Comparison of ENCODE assay signal across 16 mouse cellular contexts in genomic region chr4:138130149-138130548, GRCm38 (mm10).
DNase-seq lines count a peak whose midpoint lies in the region; ATAC-seq and TF ChIP-seq lines count a peak whose summit lies in the region.
"Had no signal": no experiment of that assay in that cellular context is flagged by ENCODE, and none has a peak within 500 bp of the region (broad histone marks: within the 10 kb centered on the region; RNA-seq: fewer than 3 reads in every experiment).

No protein-coding gene starts in this region.

- H3K4me2 ChIP-seq in lung, embryonic 14.5 days: no peak overlapping the region
- H3K4me2 ChIP-seq: embryonic facial prominence, embryonic 13.5 days; forebrain, embryonic 12.5 days; heart, embryonic 13.5 days; hindbrain, embryonic 15.5 days had no signal

- H3K4me3 ChIP-seq in gastrocnemius, adult 2 months: no peak overlapping the region
- H3K4me3 ChIP-seq in lung, embryonic 14.5 days (ENCODE audit: low read depth, low read length): no peak overlapping the region
- H3K4me3 ChIP-seq: embryonic facial prominence, embryonic 13.5 days; forebrain, embryonic 12.5 days; heart, embryonic 13.5 days; hindbrain, embryonic 15.5 days; megakaryocyte, embryonic 14.5 days; myocyte had no signal

- no peaks in the 10 kb centered on the region for H3K4me1 ChIP-seq in lung, embryonic 14.5 days (ENCODE audit: insufficient read depth)
- H3K4me1 ChIP-seq: embryonic facial prominence, embryonic 13.5 days had no signal

- H3K27me3 ChIP-seq in lung, embryonic 14.5 days (ENCODE audit: insufficient read depth, low read length): no peaks in the 10 kb centered on the region
- H3K27me3 ChIP-seq: embryonic facial prominence, embryonic 13.5 days; forebrain, embryonic 12.5 days; heart, embryonic 13.5 days; hindbrain, embryonic 15.5 days; megakaryocyte, embryonic 14.5 days had no signal

- ATAC-seq in lung, embryonic 14.5 days (ENCODE audit: insufficient read depth): no peak

- peak; percentile 28; the same call in 1 of the 2 replicates for TF ChIP-seq CTCF in gastrocnemius, adult 2 months (IDR thresholded peaks at IDR 0.05)
- TF ChIP-seq CTCF in lung, embryonic 14.5 days (IDR thresholded peaks at IDR 0.05; ENCODE audit: low read depth): peak; percentile 27

- intact Hi-C loops in gastrocnemius, adult 2 months (cut with DNase I): no loop called here

- no peaks in the 10 kb centered on the region for H3K9me3 ChIP-seq in lung, embryonic 14.5 days (ENCODE audit: low read depth, low read length)
- H3K9me3 ChIP-seq: embryonic facial prominence, embryonic 13.5 days; forebrain, embryonic 12.5 days; heart, embryonic 13.5 days; hindbrain, embryonic 15.5 days; megakaryocyte, embryonic 14.5 days had no signal

- no peak for DNase-seq in gastrocnemius, adult 2 months
- DNase-seq in gastrocnemius, postnatal 25 days: no peak
- DNase-seq in lung, embryonic 14.5 days: peak; percentile 35
- no peak for DNase-seq in lung, adult 18-20 months
- peak; percentile 85 for DNase-seq in 416B (ENCODE audit: low read depth)
- peak; percentile 35 for DNase-seq in brain, adult 2 months (ENCODE audit: low read depth, low spot score)
- DNase-seq in embryo, embryonic 9.5 days (ENCODE audit: extremely low spot score): no peak
- DNase-seq in cerebellum, adult 11-12 months: no peak
- DNase-seq: cerebellum, adult 18-20 months; kidney, postnatal 10 days had no signal

- H3K27ac ChIP-seq in gastrocnemius, adult 2 months: no peak overlapping the region
- H3K27ac ChIP-seq in lung, embryonic 14.5 days (ENCODE audit: low read depth): no peak overlapping the region
- H3K27ac ChIP-seq: embryonic facial prominence, embryonic 13.5 days; forebrain, embryonic 12.5 days; heart, embryonic 13.5 days; hindbrain, embryonic 15.5 days had no signal

- no peak overlapping the region for H3K9ac ChIP-seq in lung, embryonic 14.5 days
- H3K9ac ChIP-seq: embryonic facial prominence, embryonic 13.5 days; forebrain, embryonic 12.5 days; heart, embryonic 13.5 days; hindbrain, embryonic 15.5 days had no signal

- WGBS in lung, embryonic 14.5 days: 63% methylated on average over 2 of the region's 2 CpGs

- peaks cover 51% of the 10 kb centered on the region for H3K36me3 ChIP-seq in lung, embryonic 14.5 days (ENCODE audit: insufficient read depth)

Comparison
In these comparisons a context has a peak if more than half of its experiments do, and no peak if none do; other contexts are left out.
1. DNase-seq: peak in lung, embryonic 14.5 days (single experiment), 416B (single experiment) and brain, adult 2 months (single experiment); none in gastrocnemius, adult 2 months (single experiment), gastrocnemius, postnatal 25 days (single experiment), lung, adult 18-20 months (0 of 2), embryo, embryonic 9.5 days (single experiment) and cerebellum, adult 11-12 months (single experiment).